Mouse (Mus musculus): Measurements from ENCODE around the gene Pex11g.

Gene Pex11g

GRCm38 (mm10) chr8:3480221-3480785, 12.8 kb upstream of the Pex11g start:
- DNase-seq: peak; percentile 19

- DNase-seq: no peak
Measured at GRCm38 (mm10) chr8:3475715-3476429, 8.4 kb upstream of the Pex11g start.

- DNase-seq: no peak
Measured at GRCm38 (mm10) chr8:3470562-3470961, 3.1 kb upstream of the Pex11g start, which contains the start of gene Tex45. Gene Tex45 (plus strand): TSS chr8:3470862.

- DNase-seq: no peak
Measured at GRCm38 (mm10) chr8:3468838-3469237, 1.4 kb upstream of the Pex11g start.

GRCm38 (mm10) chr8:3467886-3468545, 536 bp upstream of the Pex11g start:
- no peak for DNase-seq

GRCm38 (mm10) chr8:3464309-3464708, 3.2 kb downstream of the Pex11g start:
- peak; percentile 70 for DNase-seq

- no peak for DNase-seq
Measured at GRCm38 (mm10) chr8:3463248-3463647, 4.2 kb downstream of the Pex11g start.

- no peak for DNase-seq
Measured at GRCm38 (mm10) chr8:3451992-3452391, 15.5 kb downstream of the Pex11g start.

- peak; percentile 56 for DNase-seq
Measured at GRCm38 (mm10) chr8:3450670-3451069, 16.8 kb downstream of the Pex11g start.

- DNase-seq: no peak
Measured at GRCm38 (mm10) chr8:3449226-3449625, 18.3 kb downstream of the Pex11g start.

- DNase-seq: no peak
Measured at GRCm38 (mm10) chr8:3439510-3439909, 28.0 kb downstream of the Pex11g start.

GRCm38 (mm10) chr8:3436492-3436891, 31.0 kb downstream of the Pex11g start:
- DNase-seq: no peak

- DNase-seq: no peak
Measured at GRCm38 (mm10) chr8:3431113-3431512, 36.4 kb downstream of the Pex11g start.

GRCm38 (mm10) chr8:3429966-3430365, 37.5 kb downstream of the Pex11g start:
- DNase-seq: peak; percentile 53

- DNase-seq: no peak
Measured at GRCm38 (mm10) chr8:3428426-3428825, 39.1 kb downstream of the Pex11g start.

GRCm38 (mm10) chr8:3426211-3426610, 41.3 kb downstream of the Pex11g start:
- DNase-seq: no peak

- no peak for DNase-seq
Measured at GRCm38 (mm10) chr8:3425217-3425616, 42.3 kb downstream of the Pex11g start.

- no peak for DNase-seq
Measured at GRCm38 (mm10) chr8:3421507-3421906, 46.0 kb downstream of the Pex11g start.

- DNase-seq: no peak
Measured at GRCm38 (mm10) chr8:3420105-3420706, 47.3 kb downstream of the Pex11g start.

GRCm38 (mm10) chr8:3418101-3418500, 49.4 kb downstream of the Pex11g start:
- peak; percentile 46 for DNase-seq

- no peak for DNase-seq
Measured at GRCm38 (mm10) chr8:3417455-3417854, 50.0 kb downstream of the Pex11g start.

- DNase-seq: no peak
Measured at GRCm38 (mm10) chr8:3416846-3417245, 50.6 kb downstream of the Pex11g start.

- no peak for DNase-seq
Measured at GRCm38 (mm10) chr8:3415661-3416060, 51.8 kb downstream of the Pex11g start.

- no peak for DNase-seq
Measured at GRCm38 (mm10) chr8:3415259-3415658, 52.2 kb downstream of the Pex11g start.

All from lung, postnatal 10 days (tissue).